Mouse (Mus musculus) cerebellum, postnatal 36 days (tissue): ENCODE results near the gene Olfr1132.
"Not testable (repeated sequence)": the region's sequence is repeated elsewhere in the genome, so short reads cannot be mapped to it uniquely, and the experiment has no call there.

ENCODE experiments used
- DNase-seq, 2 experiments: peaks; one replicate each; pipeline ENCODE4 v3.0.0; 2021 to 2022; ENCODE audit warnings: mixed read lengths in 2 of 2

Olfr1132 gene

DNA sequence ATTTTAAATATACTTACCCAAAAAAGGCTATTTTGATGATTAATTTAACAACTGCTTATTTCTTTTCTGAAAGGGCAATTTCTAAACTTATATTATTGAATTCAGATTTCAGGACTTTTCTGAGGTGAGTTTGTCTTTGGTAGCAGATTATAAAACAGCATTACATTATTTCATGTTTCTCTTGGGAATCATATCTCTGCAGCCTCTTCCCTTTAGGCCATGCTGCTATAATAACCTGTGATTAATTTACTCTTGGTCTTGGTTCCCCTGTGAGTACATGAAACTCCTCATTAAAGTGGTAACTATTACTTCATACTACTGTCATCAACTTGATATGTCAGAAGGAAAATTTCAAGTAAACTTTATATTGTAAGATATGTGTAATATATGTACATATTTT is at the start of gene Olfr1132:
Gene Olfr1132 (minus strand): TSS at position 101 of the 400 bp plus-strand sequence.
- DNase-seq, result no peak

DNA sequence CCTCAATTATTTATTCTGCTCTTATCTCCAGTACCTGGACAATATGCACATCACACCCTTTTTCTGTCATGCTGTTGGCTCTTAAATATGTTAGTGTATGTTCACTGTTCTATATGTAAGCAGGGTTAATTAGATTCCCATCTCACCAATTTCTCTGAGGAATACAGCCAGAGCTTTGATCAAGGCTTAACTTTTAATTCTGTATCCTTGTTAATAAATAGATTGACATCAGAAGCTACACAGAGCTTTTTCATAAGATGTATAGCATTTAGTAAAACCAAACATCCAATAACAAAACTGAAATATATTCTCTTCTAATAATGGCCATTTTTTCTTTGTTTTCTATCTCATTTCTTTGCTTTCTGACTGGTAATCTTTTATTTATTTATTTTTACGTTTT is 36.2 kb upstream of the Olfr1132 start, which contains the start of gene Olfr1135:
Gene Olfr1135 (minus strand): TSS at position 101 of the 400 bp plus-strand sequence.
- DNase-seq, result no peak

- DNase-seq, result no peak
Measured at GRCm38 (mm10) chr2:87658360-87658759, 21.0 kb upstream of the Olfr1132 start, which contains the start of gene Olfr1134. Olfr1134 (minus strand) TSS chr2:87658460.

- DNase-seq, result no peak
Measured at GRCm38 (mm10) chr2:87647274-87647673, 9.9 kb upstream of the Olfr1132 start, which contains the start of gene Olfr1133. Olfr1133 (minus strand) TSS chr2:87647374.

DNA sequence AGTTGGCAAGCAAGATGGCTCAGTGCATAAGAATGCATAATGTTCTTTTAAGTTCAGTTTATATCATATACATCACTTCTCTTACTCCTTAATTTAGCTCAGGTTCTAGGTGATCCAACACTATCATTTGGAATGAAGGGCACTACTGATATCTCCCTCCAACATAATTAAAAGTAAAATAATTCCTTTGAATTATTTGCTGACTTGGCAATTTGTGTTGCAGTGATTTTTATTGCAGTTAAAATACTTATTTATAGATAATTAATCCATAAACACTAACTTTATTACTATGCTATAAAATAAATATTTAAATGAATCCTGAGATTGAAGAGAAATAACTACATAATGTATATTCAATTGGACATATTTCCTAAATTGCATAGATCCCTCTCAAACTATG is 5.1 kb upstream of the Olfr1132 start:
- no peak for DNase-seq

- DNase-seq, result no peak
Measured at GRCm38 (mm10) chr2:87626804-87627203, 10.5 kb downstream of the Olfr1132 start, which contains the start of gene Olfr1131. Olfr1131 (plus strand) TSS chr2:87627104.

DNA sequence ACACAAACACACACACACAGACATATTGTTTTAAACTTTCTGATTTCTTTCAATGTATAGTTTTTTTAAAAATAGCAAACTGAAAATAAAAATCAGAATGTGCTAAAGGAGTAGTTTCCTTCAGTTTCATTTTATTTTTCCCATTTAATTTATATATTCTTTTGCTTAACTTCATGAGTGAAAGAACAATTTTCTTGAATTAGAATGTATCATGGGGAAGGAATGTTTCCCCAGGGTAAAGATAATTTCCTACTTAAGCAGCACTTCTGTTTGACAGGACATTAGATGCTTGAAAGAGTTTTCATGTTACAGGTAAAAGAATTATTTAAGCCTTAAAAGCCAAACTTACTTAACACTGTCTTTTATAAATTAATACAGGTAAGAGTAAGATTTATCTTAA is 31.4 kb downstream of the Olfr1132 start, which contains the start of gene Olfr1130:
Gene Olfr1130 (plus strand): TSS at position 301 of the 400 bp plus-strand sequence.
- DNase-seq, result not testable (repeated sequence)
